Mouse (Mus musculus): Measurements from ENCODE around the gene Xylt1.

DNA sequence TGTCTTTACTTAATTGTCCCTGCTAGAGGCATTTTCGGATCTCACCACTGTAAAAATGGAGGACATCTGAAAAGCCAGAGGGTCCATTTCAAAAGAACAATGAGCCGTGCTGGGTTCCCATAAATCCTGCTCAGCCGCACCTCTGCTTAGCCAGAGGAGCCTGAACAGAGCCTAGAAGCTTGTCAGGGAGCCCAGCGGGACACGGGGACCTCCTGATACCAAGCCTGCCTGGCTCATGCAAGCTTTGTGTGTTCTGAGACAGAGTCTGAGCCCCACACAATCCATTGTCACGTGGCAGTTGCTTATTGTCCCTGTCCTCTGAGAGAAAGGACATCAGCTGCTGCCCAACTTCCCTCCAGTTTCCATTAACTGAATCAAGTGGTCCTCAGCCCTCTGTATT is 229.7 kb downstream of the Xylt1 start:
- no peak for TF ChIP-seq POLR2A (IDR thresholded peaks at IDR 0.05; ENCODE audit: borderline replicate concordance, control insufficient read depth, low read depth, low read length)
- TF ChIP-seq CTCF (IDR thresholded peaks at IDR 0.05; ENCODE audit: control insufficient read depth, insufficient read depth, low read length) = no peak
